8 mouse cellular contexts compared by ENCODE assay signal in the genomic region with DNA sequence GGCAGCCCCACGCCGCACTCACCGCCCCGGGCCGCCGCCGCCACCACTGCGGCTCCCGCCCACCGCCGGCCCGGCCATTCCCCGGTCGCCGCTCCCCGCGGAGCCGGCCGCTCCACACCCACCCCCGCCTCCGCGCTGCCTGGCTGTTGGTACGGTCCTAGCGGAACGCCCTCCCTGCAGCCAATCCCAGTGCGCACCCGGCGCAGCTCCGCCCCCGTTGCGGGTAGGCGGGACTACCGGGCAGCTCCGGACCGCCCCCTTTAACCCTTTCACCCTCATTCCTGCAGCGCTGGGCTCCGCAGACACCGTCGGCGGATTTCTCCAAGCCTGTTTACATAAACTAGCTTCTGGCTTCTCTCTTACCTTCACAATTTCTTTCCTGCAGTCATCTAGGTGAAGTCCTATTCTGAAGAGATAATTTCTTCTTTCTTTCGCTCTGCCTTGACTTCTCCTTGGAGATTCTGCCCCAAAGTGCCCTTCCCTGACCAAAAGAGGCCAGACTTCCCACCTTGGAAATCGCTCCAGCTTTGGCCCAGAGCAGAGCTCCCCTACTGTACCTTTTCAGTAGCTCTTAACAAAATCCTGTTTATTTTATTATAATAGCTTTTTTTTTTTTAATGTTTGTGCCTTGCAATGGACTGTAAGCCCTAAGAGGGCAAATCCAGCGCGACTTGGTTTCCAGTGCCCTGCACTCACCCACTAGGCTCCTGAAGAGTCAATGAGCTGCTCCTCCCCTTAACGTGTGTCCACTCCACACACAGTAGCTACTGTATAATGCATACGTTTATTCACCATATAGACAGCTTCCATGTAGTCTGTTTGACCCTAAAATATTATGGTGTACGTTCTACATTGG. TPM values are rescaled to one million over a fixed set of nuclear protein-coding genes. Genes with fewer than 3 reads are reported as not detected.
A peak's percentile ranks its signal among the peaks of the same experiment; 100 is the strongest.
DNase-seq lines count a peak whose midpoint lies in the region; ATAC-seq lines count a peak whose summit lies in the region.

A gene (minus strand): TSS at position 137 of the 856 bp plus-strand sequence.

- no peaks in the 10 kb centered on the region for H3K9me3 ChIP-seq in hindbrain, embryonic 16.5 days (ENCODE audit: control insufficient read depth, low read length)

- peak within 1 kb of the TSS; percentile 72 for H3K4me2 ChIP-seq in hindbrain, embryonic 16.5 days (ENCODE audit: low read length)

- under 1% methylated on average over 30 of the region's 47 CpGs for WGBS in hindbrain, embryonic 16.5 days
- 5% methylated on average over 43 of the region's 47 CpGs for WGBS in macrophage (ENCODE audit: missing documents)

- peak; percentile 92 for DNase-seq in T-cell, adult 2 months (ENCODE audit: low spot score)
- DNase-seq in cerebellum, postnatal 36 days: peak; percentile 95 to 98
- DNase-seq in gastrocnemius, adult 18-20 months (ENCODE audit: low spot score): peak; percentile 96
- DNase-seq in left cerebral cortex, adult 18-20 months (ENCODE audit: low spot score in 2 of 2): peak; percentile 98 to 99
- DNase-seq in right cerebral cortex, adult 18-20 months: peak; percentile 97
- DNase-seq in urinary bladder, postnatal 10 days (ENCODE audit: low spot score): peak; percentile 89

- peaks cover 8% of the 10 kb centered on the region for H3K4me1 ChIP-seq in hindbrain, embryonic 16.5 days (ENCODE audit: control insufficient read depth, insufficient read depth, low read depth, low read length)

- H3K79me2 ChIP-seq in macrophage (ENCODE audit: inconsistent target): peaks cover 39% of the 10 kb centered on the region

- H3K27me3 ChIP-seq in hindbrain, embryonic 16.5 days (replicated peaks; ENCODE audit: control insufficient read depth, insufficient read depth, low read length): no peaks in the 10 kb centered on the region; the same call in 1 of the 2 replicates

- peak within 1 kb of the TSS; percentile 96 for H3K4me3 ChIP-seq in hindbrain, embryonic 16.5 days (ENCODE audit: low read length)
- H3K4me3 ChIP-seq in macrophage (ENCODE audit: inconsistent target): peak within 1 kb of the TSS; percentile 51

- no peaks in the 10 kb centered on the region for H3K36me3 ChIP-seq in hindbrain, embryonic 16.5 days (ENCODE audit: control insufficient read depth, insufficient read depth, low read length)
- H3K36me3 ChIP-seq in macrophage (ENCODE audit: inconsistent target): no peaks in the 10 kb centered on the region

- peak; percentile 97 for ATAC-seq in hindbrain, embryonic 16.5 days

- peak within 1 kb of the TSS; percentile 96 for H3K27ac ChIP-seq in hindbrain, embryonic 16.5 days (ENCODE audit: low read depth, low read length)
- H3K27ac ChIP-seq in macrophage: no peak within 1 kb of the TSS

- peak within 1 kb of the TSS; percentile 92 for H3K9ac ChIP-seq in hindbrain, embryonic 16.5 days (ENCODE audit: low read depth, low read length)

RNA-seq across cellular contexts. Expression of the gene that starts here (rescaled TPM):
- 10 to 100 TPM; 30.4 to 37.9 TPM for total RNA-seq in gastrocnemius, adult 18-20 months (2021)
- 23.9 and 32.1 TPM in 2 replicates for polyA plus RNA-seq in hindbrain, embryonic 16.5 days (2015; fragmentation: Nextera tagmentation; extraction: Ambion mirVana)
- 10 to 100 TPM; 78.2 to 80.1 TPM for total RNA-seq in left cerebral cortex, adult 18-20 months (2021)
- 10 to 100 TPM; 11.8 to 52.5 (median 28.0) TPM for total RNA-seq in macrophage (2018; cell fraction: chromatin; rRNA removed)
- total RNA-seq in macrophage (2018; cell fraction: cytosol; rRNA removed): 10 to 100 TPM; 27.9 to 57.5 (median 39.4) TPM
- 10 to 100 TPM; 23.0 to 75.3 (median 46.4) TPM for total RNA-seq in macrophage (2018; cell fraction: nucleus; rRNA removed)
- 27.5 to 34.6 TPM (median 32.7 TPM) in 3 replicates for polyA plus RNA-seq in macrophage (2018)
